Mouse (Mus musculus) stomach, postnatal 0 days (tissue): ENCODE measurements at regions not wholly inside any gene's neighbourhood (a gene's known extent, or its start where the extent isn't known, plus 50 kb on each side); places are given as distances from the start of the nearest gene placed in this dataset.

Experiments used
- ATAC-seq: fragments of 200-750 bp; cut with Nextera tagmentation; 2 replicates; pipeline ENCODE4 v1.8.0; 2017; ENCODE audit not compliant: low FRiP score, low TSS enrichment
- DNase-seq: peaks from one replicate; pipeline ENCODE4 v3.0.0-alpha.2; 2016; ENCODE audit warnings: low spot score
- H3K27ac ChIP-seq: fragments of 300-500 bp; sonication (generic); replicated peaks from 2 replicates; pipeline ENCODE4 v1.5.1; 2014; ENCODE audit warnings: mild to moderate bottlenecking, control low read depth
- H3K27me3 ChIP-seq: fragments of 300-500 bp; sonication (generic); 2 replicates; pipeline ENCODE4 v1.6.1; 2014; ENCODE audit warnings: low read length; ENCODE audit not compliant: control insufficient read depth, insufficient read depth
- H3K36me3 ChIP-seq: fragments of 300-500 bp; sonication (generic); 2 replicates; pipeline ENCODE4 v1.6.1; 2014; ENCODE audit warnings: low read length, mixed read lengths; ENCODE audit not compliant: control insufficient read depth, insufficient read depth
- H3K4me1 ChIP-seq: fragments of 300-500 bp; sonication (generic); replicated peaks from 2 replicates; pipeline ENCODE4 v1.6.1; 2014; ENCODE audit warnings: antibody characterized with exemption; ENCODE audit not compliant: control insufficient read depth, insufficient read depth
- H3K4me2 ChIP-seq: fragments of 300-500 bp; sonication (generic); replicated peaks from 2 replicates; pipeline ENCODE4 v1.6.1; 2014; ENCODE audit warnings: low read depth, mild to moderate bottlenecking, control low read depth, moderate library complexity
- H3K4me3 ChIP-seq: fragments of 300-500 bp; sonication (generic); 2 replicates; pipeline ENCODE4 v1.5.1; 2014; ENCODE audit warnings: low read depth, low read length, control low read depth
- H3K9ac ChIP-seq: fragments of 300-500 bp; sonication (generic); 2 replicates; pipeline ENCODE4 v1.6.1; 2014; ENCODE audit warnings: mild to moderate bottlenecking, low read length, control low read depth, mixed read lengths
- H3K9me3 ChIP-seq: fragments of 300-500 bp; sonication (generic); 2 replicates; pipeline ENCODE4 v1.6.1; 2016; ENCODE audit warnings: low read length; ENCODE audit not compliant: control insufficient read depth
- CTCF ChIP-seq: IDR thresholded peaks from 2 replicates; pipeline ENCODE4 v1.5.1; 2016; ENCODE audit warnings: antibody characterized with exemption, low read depth, mild to moderate bottlenecking, moderate library complexity
- EP300 ChIP-seq: optimal IDR thresholded peaks from 2 replicates; pipeline ENCODE3; 2016; ENCODE audit warnings: antibody characterized with exemption
- WGBS: fragments of 180-500 bp; shearing (Covaris S2); extraction: QIAGEN DNeasy Blood & Tissue Kit; methylation state at CpG from one replicate; pipeline ENCODE4 v1.1.7; 2014; 5-methylcytosine and 5-hydroxymethylcytosine counted together

- Histone ChIP-seq H3K9me3 (no peaks in the 10 kb centered on the region), H3K4me1 (no peaks in the 10 kb centered on the region), H3K27me3 (no peaks in the 10 kb centered on the region), H3K4me2 (no peak overlapping the region), H3K36me3 (no peaks in the 10 kb centered on the region), H3K9ac (no peak overlapping the region), H3K4me3 (no peak overlapping the region), H3K27ac (no peak overlapping the region)
- no peak for TF ChIP-seq EP300
- TF ChIP-seq CTCF = no peak
- DNase-seq = no peak
- 75% methylated on average over 3 of the region's 3 CpGs for WGBS
- no peak for ATAC-seq
Measured at GRCm38 (mm10) chr9:61253761-61254160, 118.4 kb upstream of the Tle3 start.

- Histone ChIP-seq H3K4me2 (no peak overlapping the region), H3K27me3 (no peaks in the 10 kb centered on the region), H3K27ac (no peak overlapping the region), H3K9me3 (no peaks in the 10 kb centered on the region), H3K4me3 (no peak overlapping the region), H3K36me3 (no peaks in the 10 kb centered on the region), H3K9ac (no peak overlapping the region), H3K4me1 (no peaks in the 10 kb centered on the region; the same call in 1 of the 2 replicates)
- TF ChIP-seq EP300 (no peak), CTCF (no peak)
- no peak for DNase-seq
- ATAC-seq = no peak
- WGBS = 59% methylated on average over 4 of the region's 4 CpGs
Measured at GRCm38 (mm10) chr9:61257488-61257887, 114.7 kb upstream of the Tle3 start.

DNA sequence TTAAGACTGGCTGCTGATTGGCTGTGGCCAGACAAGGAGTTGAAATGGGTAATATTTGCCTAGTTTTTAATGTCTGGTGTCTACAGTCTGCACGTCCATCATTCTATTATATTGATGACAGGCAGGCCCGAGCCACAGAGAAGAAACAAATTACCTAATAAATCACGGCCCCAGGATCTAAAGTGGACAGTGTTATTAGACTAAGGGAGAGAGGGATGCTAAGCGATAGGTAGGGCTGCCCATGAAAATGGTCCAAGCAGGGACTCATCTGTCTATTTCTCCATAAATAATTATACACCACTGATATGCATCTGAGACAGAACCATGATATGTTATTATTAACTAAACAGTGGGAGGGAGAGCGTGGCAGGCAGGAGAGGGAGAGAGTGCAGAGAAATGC is 114.1 kb upstream of the Tle3 start:
- TF ChIP-seq EP300 (no peak), CTCF (no peak)
- no peak for ATAC-seq
- H3K9me3 ChIP-seq = no peaks in the 10 kb centered on the region
- H3K27me3 ChIP-seq = no peaks in the 10 kb centered on the region
- no peak overlapping the region for H3K4me3 ChIP-seq
- no peaks in the 10 kb centered on the region; the same call in 1 of the 2 replicates for H3K4me1 ChIP-seq
- H3K9ac ChIP-seq = no peak overlapping the region
- H3K4me2 ChIP-seq = no peak overlapping the region
- H3K27ac ChIP-seq = no peak overlapping the region
- no peak for DNase-seq
- H3K36me3 ChIP-seq = no peaks in the 10 kb centered on the region
- WGBS = 64% methylated on average over 5 of the region's 5 CpGs

DNA sequence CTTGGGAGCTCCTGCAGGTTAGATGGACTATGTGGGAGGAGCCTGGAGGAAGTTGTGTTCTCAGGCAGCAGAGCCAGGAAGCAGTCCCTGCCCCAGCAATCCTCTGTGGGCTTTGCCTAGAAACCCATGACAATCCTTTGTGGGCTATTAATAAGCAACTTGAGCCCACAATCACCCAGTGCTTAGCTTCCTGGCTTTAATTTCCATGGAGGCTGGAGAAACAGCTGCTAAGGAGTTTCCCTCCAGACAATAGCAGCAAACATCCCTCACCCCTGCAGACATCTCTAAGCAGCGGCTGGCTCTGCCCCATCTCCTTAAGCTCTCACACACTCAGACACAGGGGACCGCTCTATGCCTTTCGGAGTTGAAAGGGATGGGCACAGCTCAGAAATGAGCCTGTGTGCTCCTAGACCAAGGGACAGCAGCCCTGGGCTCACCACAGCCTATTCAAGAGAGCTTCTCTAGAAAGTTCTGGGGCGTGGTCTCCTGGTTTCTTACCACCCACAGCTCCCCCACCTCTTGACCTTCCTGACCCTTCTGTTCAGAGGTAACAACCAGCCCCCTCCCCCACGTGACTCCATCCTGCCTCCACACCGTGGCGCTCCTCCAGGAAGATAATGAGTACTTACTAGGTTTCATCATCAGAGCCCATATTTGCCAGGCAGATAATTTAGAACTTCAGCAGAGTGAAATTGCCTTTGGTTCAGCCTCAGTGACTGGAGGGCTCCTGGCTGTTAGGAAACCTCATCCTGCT is 112.6 kb upstream of the Tle3 start:
- H3K27ac ChIP-seq = no peak overlapping the region
- H3K4me1 ChIP-seq = no peaks in the 10 kb centered on the region; the same call in 1 of the 2 replicates
- ATAC-seq (no peak), DNase-seq (no peak)
- no peaks in the 10 kb centered on the region for H3K36me3 ChIP-seq
- H3K9ac ChIP-seq = no peak overlapping the region
- TF ChIP-seq EP300 (no peak), CTCF (0 out of 2 replicates have a peak, but pooled peaks have one; percentile 4)
- 24% methylated on average over 7 of the region's 7 CpGs for WGBS
- H3K9me3 ChIP-seq = no peaks in the 10 kb centered on the region
- no peak overlapping the region for H3K4me3 ChIP-seq
- no peak overlapping the region for H3K4me2 ChIP-seq
- H3K27me3 ChIP-seq = no peaks in the 10 kb centered on the region

DNA sequence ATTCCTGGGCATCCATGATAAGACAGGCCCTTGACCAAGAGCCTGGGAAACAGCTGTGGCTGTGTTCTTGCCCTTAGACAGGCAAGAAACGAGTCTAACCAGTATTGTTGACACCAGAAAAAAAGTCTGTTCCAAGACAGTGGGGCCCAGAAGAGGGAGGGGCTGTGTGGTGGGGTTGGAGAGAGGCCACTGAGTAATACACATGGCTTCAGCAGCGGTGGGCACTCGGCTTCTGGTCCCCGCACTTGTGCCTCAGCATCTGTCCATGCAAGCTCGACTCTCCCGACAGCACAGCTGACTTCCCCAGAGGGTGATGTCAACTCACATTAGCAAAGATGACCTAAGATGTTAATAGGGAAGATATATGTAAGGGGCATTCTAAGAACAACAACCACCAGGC is 110.9 kb upstream of the Tle3 start:
- no peaks in the 10 kb centered on the region for H3K36me3 ChIP-seq
- H3K27me3 ChIP-seq = no peaks in the 10 kb centered on the region
- no peak overlapping the region for H3K9ac ChIP-seq
- no peak for DNase-seq
- H3K4me2 ChIP-seq = no peak overlapping the region
- H3K27ac ChIP-seq = no peak overlapping the region
- H3K4me1 ChIP-seq = no peaks in the 10 kb centered on the region; the same call in 1 of the 2 replicates
- WGBS = 34% methylated on average over 6 of the region's 6 CpGs
- H3K9me3 ChIP-seq = no peaks in the 10 kb centered on the region
- ATAC-seq = no peak
- TF ChIP-seq CTCF = no peak
- TF ChIP-seq EP300 = no peak
- H3K4me3 ChIP-seq = no peak overlapping the region

DNA sequence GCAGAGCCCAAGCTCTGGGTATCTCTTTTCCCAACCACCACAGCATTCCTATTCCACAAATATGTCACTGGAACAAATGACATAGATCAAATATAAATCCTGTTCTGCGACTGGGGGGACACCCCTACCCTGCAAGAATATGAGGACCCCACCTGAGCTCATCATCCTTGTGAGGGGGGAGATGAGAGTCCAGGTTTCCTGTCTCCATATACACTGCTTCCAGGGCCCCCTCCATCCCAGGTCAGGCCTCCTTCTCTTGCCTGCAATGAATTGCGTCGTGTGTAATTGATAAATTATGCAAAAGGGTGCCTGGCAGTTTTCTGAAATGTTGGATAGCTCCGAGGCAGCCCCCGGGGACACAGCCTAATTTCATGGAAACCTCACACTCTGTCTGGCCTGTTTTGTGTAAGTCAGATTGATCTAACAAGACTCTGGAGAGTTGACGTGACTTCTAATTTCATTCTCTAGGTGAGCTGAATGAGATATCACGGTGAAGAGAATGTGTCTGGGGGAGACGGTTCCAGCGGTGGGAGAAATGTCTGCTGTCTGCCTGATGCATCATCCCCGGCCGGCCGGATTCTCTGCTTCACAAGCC is 110.3 kb upstream of the Tle3 start:
- H3K4me2 ChIP-seq = no peak overlapping the region
- H3K27ac ChIP-seq = no peak overlapping the region
- H3K4me1 ChIP-seq = no peaks in the 10 kb centered on the region; the same call in 1 of the 2 replicates
- no peak overlapping the region for H3K4me3 ChIP-seq
- H3K27me3 ChIP-seq = no peaks in the 10 kb centered on the region
- DNase-seq (no peak), ATAC-seq (no peak)
- H3K36me3 ChIP-seq = no peaks in the 10 kb centered on the region
- H3K9me3 ChIP-seq = no peaks in the 10 kb centered on the region
- H3K9ac ChIP-seq = no peak overlapping the region
- 32% methylated on average over 12 of the region's 12 CpGs for WGBS
- TF ChIP-seq CTCF = no peak
- TF ChIP-seq EP300 = no peak
